Mouse (Mus musculus) E14TG2a.4 (cell line): ENCODE results near the gene Cmtr1.

ENCODE experiments used
- CTCF ChIP-seq: conservative IDR thresholded peaks from 2 replicates; pipeline ENCODE4 v1.5.1; 2014; ENCODE audit warnings: low read length
- POU5F1 ChIP-seq: IDR thresholded peaks from 2 replicates; pipeline ENCODE4 v1.6.1; 2014; ENCODE audit warnings: low read length, borderline replicate concordance

DNA sequence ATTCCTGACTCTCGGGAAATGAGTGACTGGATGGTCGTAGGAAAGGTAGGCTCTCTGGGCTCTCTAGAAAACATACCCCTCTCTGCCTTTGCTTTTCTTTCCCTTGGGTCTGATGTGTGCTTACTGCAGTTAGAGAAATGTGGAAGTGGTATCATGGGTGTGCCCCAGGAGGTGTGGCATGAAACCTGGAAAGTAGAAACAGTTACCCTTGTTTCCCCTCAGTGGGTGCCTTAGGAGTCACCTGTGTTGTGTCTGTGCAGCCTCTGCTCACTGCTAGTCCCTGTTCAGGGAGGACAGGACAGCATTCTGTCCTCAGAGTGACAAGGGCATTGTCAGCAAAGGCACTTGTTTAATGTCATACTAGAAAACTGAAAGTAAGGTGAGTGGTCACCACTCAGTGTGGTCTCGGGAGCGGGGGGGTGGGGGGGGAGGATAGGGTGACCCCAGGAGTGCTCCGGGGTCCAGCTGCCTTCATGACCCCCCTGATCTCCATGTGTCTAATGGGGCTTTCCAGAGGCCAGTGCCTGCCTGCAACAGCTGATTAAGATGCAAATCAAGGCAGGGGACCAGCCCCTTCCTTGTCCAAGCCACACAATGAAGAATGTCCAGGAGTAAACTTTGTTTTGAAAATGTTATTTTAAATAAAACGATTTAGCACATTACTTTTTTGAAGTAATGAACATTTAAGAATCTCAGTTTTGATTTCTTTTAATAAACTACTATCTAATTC lies 18.8 kb downstream of the Cmtr1 start:
- TF ChIP-seq CTCF (no peak), POU5F1 (no peak)
